Mouse (Mus musculus) fat pad, adult 2 months (tissue): ENCODE results near the gene Dnah9.

Source experiments
- DNase-seq: peaks from one replicate; pipeline ENCODE4 v3.0.0-alpha.2; 2011; ENCODE audit warnings: low read depth, low spot score; ENCODE audit errors: extremely low read depth

Gene Dnah9

DNA sequence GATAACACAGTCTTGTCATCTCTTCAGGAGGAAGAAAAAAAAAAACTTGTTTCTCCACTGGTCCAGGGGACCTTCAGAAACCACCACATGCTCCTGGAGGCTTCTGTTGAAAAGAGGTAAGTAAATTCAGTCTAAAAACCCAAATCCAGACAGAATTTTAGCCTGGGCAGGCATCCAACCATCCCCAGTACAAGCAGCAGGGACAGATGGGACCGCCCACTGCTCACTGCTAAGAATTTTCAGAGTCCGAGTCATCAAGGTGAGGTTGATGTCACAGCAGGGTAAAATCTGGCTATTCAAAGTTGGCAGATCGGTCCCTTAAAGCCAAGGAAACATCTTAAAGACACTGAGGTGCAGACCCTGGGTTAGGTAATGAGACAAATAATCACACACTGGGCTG lies 366.5 kb downstream of the Dnah9 start:
- no peak for DNase-seq

DNA sequence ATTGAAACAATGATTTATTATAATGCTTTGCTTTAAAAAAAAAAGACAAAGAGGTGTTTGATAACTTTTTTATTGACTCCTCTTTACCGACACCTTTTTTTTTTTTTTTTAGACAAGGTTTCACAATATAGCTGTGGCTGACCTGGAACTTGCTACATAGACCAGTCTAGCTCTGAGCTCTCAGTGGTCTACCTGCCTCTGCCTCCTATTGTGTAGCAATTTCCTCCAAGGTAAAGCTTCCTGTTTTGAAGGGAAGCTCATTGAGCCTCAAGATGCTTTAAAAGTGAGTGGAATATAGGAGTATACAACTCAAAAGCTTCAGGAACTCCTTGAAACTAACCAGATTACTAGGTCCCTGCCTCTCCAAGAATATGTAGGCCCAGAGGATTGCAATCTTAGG lies 372.5 kb downstream of the Dnah9 start:
- no peak for DNase-seq

DNA sequence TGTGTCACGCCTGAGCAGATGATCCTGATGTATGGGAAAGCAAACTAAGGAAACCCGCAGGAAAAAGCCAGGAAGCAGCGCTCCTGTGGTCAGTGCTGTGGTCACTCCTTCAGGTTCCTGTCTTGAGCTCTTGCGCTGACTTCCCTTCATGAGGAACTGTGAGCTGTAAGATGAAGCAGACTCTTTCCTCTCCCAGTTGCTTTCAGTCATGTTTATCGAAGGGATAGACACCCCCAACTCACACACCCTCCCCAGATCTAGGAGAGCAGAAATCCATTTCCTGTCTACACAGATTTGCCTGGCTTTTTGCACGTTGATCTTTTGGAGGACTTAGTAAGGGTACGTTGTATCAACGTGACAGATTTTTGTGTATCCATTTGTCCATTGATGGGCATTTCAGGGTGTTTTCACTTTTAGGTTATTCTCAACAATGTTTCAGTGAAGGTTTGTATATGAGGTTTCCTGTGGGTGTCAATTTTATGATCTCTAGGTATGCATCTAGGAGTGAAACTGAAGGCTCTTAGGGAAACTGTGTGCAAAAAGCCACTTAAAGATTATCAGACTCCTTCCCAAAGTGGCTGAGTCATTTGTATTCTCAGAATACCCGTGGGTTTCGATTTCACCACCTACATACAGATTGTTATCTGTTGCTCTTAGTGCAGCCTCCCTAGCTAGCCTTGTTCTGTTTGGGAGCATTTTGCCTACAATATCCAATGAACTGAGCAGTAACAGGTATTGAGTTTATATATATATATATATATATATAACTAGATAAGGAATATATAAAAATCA lies 373.7 kb downstream of the Dnah9 start:
- no peak for DNase-seq

DNA sequence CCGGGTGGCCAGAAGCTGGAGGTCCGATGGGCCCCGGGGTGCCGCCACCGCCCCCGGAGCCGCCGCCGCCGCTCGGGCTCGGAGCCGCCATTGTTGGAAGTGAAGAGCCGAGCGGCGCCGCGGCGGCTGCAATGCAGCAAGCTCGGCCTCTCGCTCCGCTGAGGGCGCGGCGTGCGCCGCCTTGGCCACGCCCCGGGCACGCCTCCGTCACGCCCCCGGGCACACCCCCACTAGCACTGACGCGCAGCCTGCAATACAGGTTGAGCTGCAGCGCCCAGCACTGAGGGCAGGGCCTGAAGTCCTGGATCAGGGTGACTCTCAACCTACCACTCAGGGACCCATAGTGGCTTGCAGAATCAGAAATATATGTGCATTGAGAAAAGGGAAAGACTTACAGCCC lies 380.2 kb downstream of the Dnah9 start, which contains the start of gene Map2k4:
Map2k4 (minus strand) TSS at position 144 of the 400 bp plus-strand sequence.
- no peak for DNase-seq

DNA sequence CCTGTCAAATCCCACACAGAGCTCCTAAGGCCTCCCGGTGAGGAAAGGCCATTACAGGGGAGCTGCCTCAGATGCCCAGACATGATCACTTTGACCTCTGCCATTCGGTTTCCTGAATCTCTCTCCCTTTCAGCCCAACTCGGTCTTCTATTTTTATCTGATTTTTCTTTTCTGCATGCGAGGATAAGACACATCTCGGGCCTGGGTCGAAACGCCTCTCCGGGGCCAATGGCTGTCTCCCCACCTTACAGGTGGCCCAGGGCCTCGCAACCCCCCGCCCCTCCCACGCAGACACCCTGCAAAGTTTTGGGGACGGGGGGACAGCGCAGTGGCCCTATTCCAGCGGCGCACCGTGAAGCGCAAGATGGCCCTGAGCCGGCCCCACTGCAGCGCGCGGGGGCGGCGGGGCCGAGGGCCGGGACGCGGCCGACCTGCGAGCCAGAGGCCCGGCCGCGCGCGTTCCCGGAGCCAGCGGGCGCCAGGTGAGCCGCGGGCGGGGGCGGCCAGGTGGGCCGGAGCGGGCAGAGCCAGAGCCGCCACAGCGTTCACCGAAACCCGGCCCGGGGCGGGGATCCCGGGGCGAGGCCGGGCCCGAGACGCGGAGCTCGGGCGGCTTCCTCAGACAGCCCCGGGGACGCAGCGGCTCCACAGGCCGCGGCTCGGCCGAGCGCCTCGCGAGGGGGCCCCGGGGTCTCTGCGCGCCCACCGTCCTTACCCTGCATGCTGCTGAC lies 380.8 kb downstream of the Dnah9 start:
- no peak for DNase-seq

DNA sequence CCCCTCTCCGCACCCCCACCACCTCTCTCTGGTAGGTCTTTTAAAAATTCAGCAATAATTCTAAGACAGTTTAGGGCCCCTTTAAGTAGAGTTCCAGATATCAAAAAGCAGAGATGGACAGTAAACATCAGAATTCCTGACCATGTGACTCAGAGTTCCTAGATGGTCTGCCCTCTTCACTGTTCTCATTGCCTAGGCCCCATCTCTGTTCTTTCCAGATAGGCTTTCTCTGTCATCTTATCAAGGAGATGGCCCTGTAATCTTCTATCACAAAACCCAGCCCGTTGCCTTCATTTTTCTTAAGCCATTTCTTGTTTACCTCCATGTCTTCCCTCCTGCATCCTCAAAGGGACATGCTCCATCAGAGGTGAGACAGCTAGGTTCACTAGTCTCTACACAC lies 382.2 kb downstream of the Dnah9 start:
- DNase-seq: no peak

DNA sequence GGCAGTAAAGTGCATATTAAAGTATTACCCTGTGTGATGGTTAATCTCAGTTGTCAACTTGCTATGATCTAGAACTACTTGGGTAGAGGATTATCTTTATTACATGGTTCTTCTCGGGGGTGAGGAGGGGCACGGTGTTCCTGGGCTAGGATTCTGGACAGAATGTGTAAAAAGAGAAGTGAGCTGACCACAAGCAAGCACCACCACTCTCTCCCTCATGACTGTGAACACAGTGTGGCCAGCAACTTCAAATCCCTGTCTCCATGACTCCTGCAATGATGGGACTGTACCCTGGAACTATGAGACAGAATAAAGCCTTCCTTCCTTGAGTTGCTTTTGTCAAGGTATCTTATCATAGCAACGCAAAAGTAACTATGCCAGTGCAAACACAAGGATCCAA lies 386.8 kb downstream of the Dnah9 start:
- no peak for DNase-seq
